Mouse (Mus musculus) liver, embryonic 14.5 days (tissue): ENCODE data around the gene Sdhaf3. TPM values are rescaled to one million over a fixed set of nuclear protein-coding genes. Genes with fewer than 3 reads are reported as not detected.

Source experiments
- ATAC-seq: fragments of 200-750 bp; cut with Nextera tagmentation; 2 replicates; pipeline ENCODE4 v1.8.0; 2017; ENCODE audit warnings: moderate number of reproducible peaks, mild to moderate bottlenecking, moderate library complexity; ENCODE audit not compliant: insufficient read depth
- DNase-seq, 3 experiments: peaks; one replicate each; pipeline ENCODE4 v3.0.0-alpha.2; 2012 to 2013; ENCODE audit warnings: low read depth in 3 of 3, low spot score in 3 of 3
- H3K27ac ChIP-seq: fragments of 300-500 bp; sonication (generic); 2 replicates; pipeline ENCODE4 v1.5.1; 2014; ENCODE audit warnings: moderate library complexity, mild to moderate bottlenecking, control low read depth, inconsistent platforms
- H3K27me3 ChIP-seq: fragments of 300-500 bp; sonication (generic); 2 replicates; pipeline ENCODE4 v1.6.1; 2014; ENCODE audit warnings: mild to moderate bottlenecking, low read length, moderate library complexity; ENCODE audit not compliant: control insufficient read depth, insufficient read depth
- H3K36me3 ChIP-seq: fragments of 300-500 bp; sonication (generic); replicated peaks from 2 replicates; pipeline ENCODE4 v1.6.1; 2014; ENCODE audit warnings: low read depth; ENCODE audit not compliant: control insufficient read depth, insufficient read depth
- H3K4me1 ChIP-seq, 2 experiments: fragments of 200-500 bp in 1 of 2; fragments of 300-500 bp in 1 of 2; sonication (generic) in 1 of 2; replicated peaks; 2 replicates each; pipeline ENCODE4 v1.6.1; 2012 to 2014; ENCODE audit warnings: antibody characterized with exemption in 1 of 2, inconsistent platforms in 1 of 2, low read length in 1 of 2; ENCODE audit not compliant: control insufficient read depth in 2 of 2, insufficient read depth in 2 of 2
- H3K4me2 ChIP-seq: fragments of 300-500 bp; sonication (generic); 2 replicates; pipeline ENCODE4 v1.6.1; 2014; ENCODE audit warnings: low read depth, mild to moderate bottlenecking, control low read depth, moderate library complexity
- H3K4me3 ChIP-seq, 2 experiments: fragments of 200-500 bp in 1 of 2; fragments of 300-500 bp in 1 of 2; sonication (generic) in 1 of 2; 2 replicates each; pipeline ENCODE4 v1.5.1; 2012 to 2014; ENCODE audit warnings: low read depth in 2 of 2, low read length in 2 of 2, mild to moderate bottlenecking in 2 of 2, control low read depth in 1 of 2, inconsistent platforms in 1 of 2, moderate library complexity in 1 of 2; ENCODE audit not compliant: insufficient read depth in 1 of 2
- H3K9ac ChIP-seq: fragments of 300-500 bp; sonication (generic); replicated peaks from 2 replicates; pipeline ENCODE4 v1.6.1; 2014; ENCODE audit warnings: mild to moderate bottlenecking, control low read depth, moderate library complexity
- H3K9me3 ChIP-seq: fragments of 300-500 bp; sonication (generic); 2 replicates; pipeline ENCODE4 v1.6.1; 2016; ENCODE audit warnings: low read length, mixed read lengths; ENCODE audit not compliant: control insufficient read depth
- CTCF ChIP-seq: IDR thresholded peaks from 2 replicates; pipeline ENCODE4 v1.5.1; 2016; ENCODE audit warnings: antibody characterized with exemption, low read depth, control low read depth
- EP300 ChIP-seq: IDR thresholded peaks from 2 replicates; pipeline ENCODE4 v1.6.1; 2016; ENCODE audit warnings: antibody characterized with exemption, low read depth
- WGBS: fragments of 180-500 bp; shearing (Covaris S2); extraction: QIAGEN DNeasy Blood & Tissue Kit; methylation state at CpG from one replicate; pipeline ENCODE4 v1.1.7; 2014; ENCODE audit not compliant: insufficient replicate concordance; 5-methylcytosine and 5-hydroxymethylcytosine counted together
- polyA plus RNA-seq, 2 experiments: library from polyadenylated mRNA; depleted of rRNA in 1 of 2; stranded (reverse) in 1 of 2; unstranded in 1 of 2; fragments of >200 nt; fragmentation: Nextera tagmentation in 1 of 2; extraction: Ambion mirVana in 1 of 2; gene quantifications; 2 replicates each; pipeline versions ENCODE4 v1.2.1 to v1.2.3; 2012 to 2014

The Sdhaf3 gene
- polyA plus RNA-seq, 2 experiments = 0.85 to 2.4 TPM

- Histone ChIP-seq H3K9me3 (no peaks in the 10 kb centered on the region), H3K36me3 (no peaks in the 10 kb centered on the region), H3K4me3 (no peak overlapping the region), H3K27me3 (no peaks in the 10 kb centered on the region), H3K4me1 (no peaks in the 10 kb centered on the region), H3K27ac (no peak overlapping the region), H3K9ac (no peak overlapping the region), H3K4me2 (no peak overlapping the region)
- TF ChIP-seq EP300 (no peak), CTCF (peak; percentile 30; the same call in 1 of the 2 replicates)
- ATAC-seq = no peak
- WGBS = 73% methylated on average over 3 of the region's 3 CpGs
- no peak for DNase-seq
Observed at GRCm38 (mm10) chr6:6999015-6999414, 43.2 kb downstream of the Sdhaf3 start.

GRCm38 (mm10) chr6:7003085-7003484, 47.3 kb downstream of the Sdhaf3 start:
- Histone ChIP-seq H3K27me3 (no peaks in the 10 kb centered on the region), H3K9ac (no peak overlapping the region), H3K4me1 (no peaks in the 10 kb centered on the region), H3K4me2 (no peak overlapping the region), H3K36me3 (no peaks in the 10 kb centered on the region), H3K4me3 (no peak overlapping the region), H3K9me3 (no peaks in the 10 kb centered on the region), H3K27ac (no peak overlapping the region)
- DNase-seq (no peak), ATAC-seq (no peak)
- TF ChIP-seq EP300 (no peak), CTCF (no peak)
- 67% methylated on average over 4 of the region's 4 CpGs for WGBS

DNA sequence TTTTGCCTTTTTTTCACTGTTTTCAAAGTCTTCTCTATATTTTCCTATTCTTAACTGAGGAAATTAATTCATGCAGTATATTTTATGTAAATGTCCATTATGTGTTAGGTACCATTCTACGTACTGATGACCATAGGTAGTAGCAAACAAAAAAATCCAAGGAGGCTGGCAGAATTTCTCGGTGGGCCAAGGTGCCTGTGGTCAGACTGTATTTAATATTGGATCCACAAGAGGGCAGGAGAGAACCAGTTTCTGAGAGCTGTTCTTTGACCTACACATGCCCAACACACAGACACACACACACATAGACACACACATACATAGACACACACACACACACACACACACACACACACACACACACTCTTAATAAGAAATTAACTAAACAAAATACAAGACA, 48.2 kb downstream of the Sdhaf3 start:
- no peaks in the 10 kb centered on the region for H3K36me3 ChIP-seq
- no peak overlapping the region for H3K27ac ChIP-seq
- no peak overlapping the region for H3K4me2 ChIP-seq
- no peaks in the 10 kb centered on the region for H3K4me1 ChIP-seq
- H3K27me3 ChIP-seq = no peaks in the 10 kb centered on the region
- peak; percentile 9; the same call in 1 of the 2 replicates for TF ChIP-seq CTCF
- no peak for TF ChIP-seq EP300
- DNase-seq (no peak), ATAC-seq (no peak)
- WGBS = 59% methylated on average over 2 of the region's 2 CpGs
- no peak overlapping the region for H3K9ac ChIP-seq
- H3K4me3 ChIP-seq = no peak overlapping the region
- no peaks in the 10 kb centered on the region for H3K9me3 ChIP-seq

DNA sequence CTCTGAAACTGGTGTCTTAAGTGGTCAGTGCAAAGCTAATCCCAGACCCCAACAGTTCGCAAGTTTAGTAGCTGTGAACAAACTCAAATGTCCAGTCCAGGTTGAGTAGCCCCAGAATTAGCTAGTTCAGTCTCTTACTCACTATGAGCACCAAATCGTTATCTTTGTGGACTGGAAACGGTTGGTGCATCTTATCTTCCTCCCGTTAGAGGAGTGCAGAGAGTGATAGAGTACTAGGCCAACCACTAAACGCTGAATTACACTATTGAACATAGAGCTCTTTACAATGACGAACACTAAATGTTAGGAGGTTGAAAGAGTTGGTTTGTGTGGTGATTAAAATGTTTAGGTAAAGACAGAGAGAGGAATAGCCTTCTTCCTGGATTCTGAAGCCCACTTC, 82.3 kb downstream of the Sdhaf3 start:
- no peak for TF ChIP-seq CTCF
- no peak for TF ChIP-seq EP300
- H3K27ac ChIP-seq = no peak overlapping the region
- H3K4me2 ChIP-seq = no peak overlapping the region
- no peaks in the 10 kb centered on the region for H3K9me3 ChIP-seq
- no peaks in the 10 kb centered on the region for H3K36me3 ChIP-seq
- ATAC-seq (no peak), DNase-seq (no peak)
- H3K27me3 ChIP-seq = no peaks in the 10 kb centered on the region
- WGBS = 53% methylated on average over 6 of the region's 6 CpGs
- no peak overlapping the region for H3K9ac ChIP-seq
- no peaks in the 10 kb centered on the region for H3K4me1 ChIP-seq
- H3K4me3 ChIP-seq = no peak overlapping the region

- no peaks in the 10 kb centered on the region for H3K9me3 ChIP-seq
- H3K36me3 ChIP-seq = no peaks in the 10 kb centered on the region
- H3K4me3 ChIP-seq = no peak overlapping the region
- H3K27ac ChIP-seq = no peak overlapping the region
- ATAC-seq (no peak), DNase-seq (no peak)
- TF ChIP-seq EP300 (no peak), CTCF (no peak)
- 74% methylated on average over 5 of the region's 5 CpGs for WGBS
- no peak overlapping the region for H3K9ac ChIP-seq
- no peak overlapping the region for H3K4me2 ChIP-seq
- no peaks in the 10 kb centered on the region for H3K4me1 ChIP-seq
- no peaks in the 10 kb centered on the region for H3K27me3 ChIP-seq
Observed at GRCm38 (mm10) chr6:7038835-7039234, 83.0 kb downstream of the Sdhaf3 start.

GRCm38 (mm10) chr6:7041912-7042311, 86.1 kb downstream of the Sdhaf3 start:
- Histone ChIP-seq H3K4me3 (no peak overlapping the region), H3K36me3 (no peaks in the 10 kb centered on the region), H3K27me3 (no peaks in the 10 kb centered on the region), H3K27ac (no peak overlapping the region), H3K9me3 (no peaks in the 10 kb centered on the region), H3K4me2 (no peak overlapping the region), H3K9ac (no peak overlapping the region), H3K4me1 (no peaks in the 10 kb centered on the region)
- DNase-seq (no peak), ATAC-seq (no peak)
- TF ChIP-seq EP300 (no peak), CTCF (no peak)
- WGBS = 18% methylated on average over 1 of the region's 1 CpGs
